Mouse (Mus musculus): ENCODE measurements around the gene Smoc2. TPM values are rescaled to one million over a fixed set of nuclear protein-coding genes. Genes with fewer than 3 reads are reported as not detected.

The Smoc2 gene
- total RNA-seq, 2 experiments from 2014 or later = 71.5 to 71.9 TPM

GRCm38 (mm10) chr17:14277310-14277709, 2.0 kb upstream of the Smoc2 start:
- peak; percentile 54 for DNase-seq (ENCODE audit: low spot score)

- no peak for DNase-seq (ENCODE audit: low spot score)
Measured at GRCm38 (mm10) chr17:14279966-14280300, 627 bp downstream of the Smoc2 start.

- DNase-seq (ENCODE audit: low spot score) = peak; percentile 42
Measured at GRCm38 (mm10) chr17:14280425-14280833, 1.1 kb downstream of the Smoc2 start.

GRCm38 (mm10) chr17:14288015-14288616, 8.8 kb downstream of the Smoc2 start:
- peak; percentile 86 for DNase-seq (ENCODE audit: low spot score)

GRCm38 (mm10) chr17:14293617-14294016, 14.3 kb downstream of the Smoc2 start:
- no peak for DNase-seq (ENCODE audit: low spot score)

GRCm38 (mm10) chr17:14295146-14295545, 15.8 kb downstream of the Smoc2 start:
- peak; percentile 50 for DNase-seq (ENCODE audit: low spot score)

GRCm38 (mm10) chr17:14300361-14300760, 21.1 kb downstream of the Smoc2 start:
- DNase-seq (ENCODE audit: low spot score) = peak; percentile 39

- no peak for DNase-seq (ENCODE audit: low spot score)
Measured at GRCm38 (mm10) chr17:14301491-14302344, 22.4 kb downstream of the Smoc2 start.

GRCm38 (mm10) chr17:14302356-14302755, 23.1 kb downstream of the Smoc2 start:
- no peak for DNase-seq (ENCODE audit: low spot score)

- no peak for DNase-seq (ENCODE audit: low spot score)
Measured at GRCm38 (mm10) chr17:14303722-14304121, 24.4 kb downstream of the Smoc2 start.

GRCm38 (mm10) chr17:14309884-14310283, 30.6 kb downstream of the Smoc2 start:
- no peak for DNase-seq (ENCODE audit: low spot score)

- DNase-seq (ENCODE audit: low spot score) = no peak
Measured at GRCm38 (mm10) chr17:14312440-14312839, 33.1 kb downstream of the Smoc2 start.

- no peak for DNase-seq (ENCODE audit: low spot score)
Measured at GRCm38 (mm10) chr17:14314308-14314707, 35.0 kb downstream of the Smoc2 start.

- DNase-seq (ENCODE audit: low spot score) = no peak
Measured at GRCm38 (mm10) chr17:14316536-14316935, 37.2 kb downstream of the Smoc2 start.

GRCm38 (mm10) chr17:14317439-14317838, 38.1 kb downstream of the Smoc2 start:
- DNase-seq (ENCODE audit: low spot score) = no peak

GRCm38 (mm10) chr17:14326156-14326555, 46.9 kb downstream of the Smoc2 start:
- DNase-seq (ENCODE audit: low spot score) = no peak

GRCm38 (mm10) chr17:14328037-14328436, 48.7 kb downstream of the Smoc2 start:
- DNase-seq (ENCODE audit: low spot score) = no peak

GRCm38 (mm10) chr17:14330498-14330897, 51.2 kb downstream of the Smoc2 start:
- no peak for DNase-seq (ENCODE audit: low spot score)

- DNase-seq (ENCODE audit: low spot score) = no peak
Measured at GRCm38 (mm10) chr17:14339932-14340557, 60.7 kb downstream of the Smoc2 start.

- DNase-seq (ENCODE audit: low spot score) = no peak
Measured at GRCm38 (mm10) chr17:14340736-14341135, 61.4 kb downstream of the Smoc2 start.

GRCm38 (mm10) chr17:14342511-14342910, 63.2 kb downstream of the Smoc2 start:
- DNase-seq (ENCODE audit: low spot score) = no peak

- no peak for DNase-seq (ENCODE audit: low spot score)
Measured at GRCm38 (mm10) chr17:14343442-14343841, 64.1 kb downstream of the Smoc2 start.

- no peak for DNase-seq (ENCODE audit: low spot score)
Measured at GRCm38 (mm10) chr17:14345556-14345955, 66.2 kb downstream of the Smoc2 start.

Data from gastrocnemius, adult 18-20 months (tissue).